Mouse (Mus musculus) heart, embryonic 12.5 days (tissue): ENCODE results near the gene Scyl2. TPM values are rescaled to one million over a fixed set of nuclear protein-coding genes. Genes with fewer than 3 reads are reported as not detected.

Experiments
- ATAC-seq: fragments of 200-750 bp; cut with Nextera tagmentation; 2 replicates; pipeline ENCODE4 v1.8.0; 2017; ENCODE audit warnings: moderate TSS enrichment, moderate library complexity; ENCODE audit not compliant: insufficient number of reproducible peaks, low FRiP score
- H3K27ac ChIP-seq: fragments of 300-500 bp; sonication (generic); 2 replicates; pipeline ENCODE4 v1.5.1; 2016; ENCODE audit warnings: mild to moderate bottlenecking, moderate library complexity; ENCODE audit not compliant: poor library complexity, severe bottlenecking
- H3K27me3 ChIP-seq: fragments of 300-500 bp; sonication (generic); replicated peaks from 2 replicates; pipeline ENCODE4 v1.6.1; 2016; ENCODE audit warnings: mild to moderate bottlenecking, moderate library complexity
- H3K36me3 ChIP-seq: fragments of 300-500 bp; sonication (generic); 2 replicates; pipeline ENCODE4 v1.6.1; 2016; ENCODE audit warnings: mild to moderate bottlenecking, moderate library complexity
- H3K4me1 ChIP-seq: fragments of 300-500 bp; sonication (generic); replicated peaks from 2 replicates; pipeline ENCODE4 v1.6.1; 2016; ENCODE audit warnings: mild to moderate bottlenecking
- H3K4me2 ChIP-seq: fragments of 300-500 bp; sonication (generic); 2 replicates; pipeline ENCODE4 v1.6.1; 2016; ENCODE audit warnings: mild to moderate bottlenecking, moderate library complexity
- H3K4me3 ChIP-seq: fragments of 300-500 bp; sonication (generic); 2 replicates; pipeline ENCODE4 v1.5.1; 2016; ENCODE audit warnings: mild to moderate bottlenecking
- H3K9ac ChIP-seq: fragments of 300-500 bp; sonication (generic); 2 replicates; pipeline ENCODE4 v1.6.1; 2016; ENCODE audit warnings: mild to moderate bottlenecking, moderate library complexity
- H3K9me3 ChIP-seq: fragments of 300-500 bp; sonication (generic); replicated peaks from 2 replicates; pipeline ENCODE4 v1.6.1; 2016; ENCODE audit warnings: mild to moderate bottlenecking, moderate library complexity
- WGBS: fragments of 180-500 bp; shearing (Covaris S2); methylation state at CpG from one replicate; pipeline ENCODE4 v1.1.7; 2016; 5-methylcytosine and 5-hydroxymethylcytosine counted together
- polyA plus RNA-seq: library from polyadenylated mRNA; unstranded; fragments of >200 nt; fragmentation: Nextera tagmentation; extraction: Ambion mirVana; gene quantifications from 2 replicates; pipeline ENCODE4 v1.2.1, GENCODE M21; 2016

The Scyl2 gene
- polyA plus RNA-seq, result 7.1 TPM in 2 replicates

GRCm38 (mm10) chr10:89686139-89686808 lies at the start of gene Scyl2:
Scyl2 (minus strand) TSS chr10:89686285.
- Histone ChIP-seq H3K9ac (peak within 1 kb of the TSS; percentile 98), H3K4me2 (peak within 1 kb of the TSS; percentile 84), H3K27me3 (no peaks in the 10 kb centered on the region), H3K36me3 (0 out of 2 replicates have a peak, but pooled peaks cover 5% of the 10 kb centered on the region), H3K9me3 (no peaks in the 10 kb centered on the region), H3K27ac (peak within 1 kb of the TSS; percentile 44; the same call in 1 of the 2 replicates), H3K4me3 (peak within 1 kb of the TSS; percentile 99), H3K4me1 (peaks cover 15% of the 10 kb centered on the region)
- peak; percentile 99 for ATAC-seq
- WGBS, result 5% methylated on average over 31 of the region's 31 CpGs

- Histone ChIP-seq H3K27ac (no peak within 1 kb of the TSS), H3K4me2 (peak within 1 kb of the TSS; percentile 78), H3K4me3 (peak within 1 kb of the TSS; percentile 63), H3K36me3 (peaks cover under 1% of the 10 kb centered on the region; the same call in 1 of the 2 replicates), H3K4me1 (peaks cover 15% of the 10 kb centered on the region), H3K9ac (peak within 1 kb of the TSS; percentile 64), H3K9me3 (no peaks in the 10 kb centered on the region), H3K27me3 (no peaks in the 10 kb centered on the region)
- peak; percentile 97 for ATAC-seq
- WGBS, result under 1% methylated on average over 49 of the region's 49 CpGs
Measured at GRCm38 (mm10) chr10:89732001-89732794, 46.1 kb upstream of the Scyl2 start, which contains the start of gene Actr6. Actr6 (minus strand) TSS chr10:89732295.

GRCm38 (mm10) chr10:89731341-89731740 lies 45.3 kb upstream of the Scyl2 start:
- no peaks in the 10 kb centered on the region for H3K27me3 ChIP-seq
- no peak for ATAC-seq
- 16% methylated on average over 5 of the region's 5 CpGs for WGBS
- H3K36me3 ChIP-seq, result peaks cover 5% of the 10 kb centered on the region
- H3K27ac ChIP-seq, result no peak overlapping the region
- H3K4me3 ChIP-seq, result peak overlapping the region; percentile 63
- no peaks in the 10 kb centered on the region for H3K9me3 ChIP-seq
- H3K9ac ChIP-seq, result peak overlapping the region; percentile 63
- H3K4me1 ChIP-seq, result peaks cover 15% of the 10 kb centered on the region
- H3K4me2 ChIP-seq, result peak overlapping the region; percentile 78

GRCm38 (mm10) chr10:89730386-89730785 lies 44.3 kb upstream of the Scyl2 start:
- Histone ChIP-seq H3K4me2 (no peak overlapping the region), H3K27ac (no peak overlapping the region), H3K9ac (no peak overlapping the region), H3K27me3 (no peaks in the 10 kb centered on the region), H3K4me1 (peaks cover 15% of the 10 kb centered on the region), H3K9me3 (no peaks in the 10 kb centered on the region), H3K4me3 (no peak overlapping the region), H3K36me3 (peaks cover 13% of the 10 kb centered on the region)
- ATAC-seq, result no peak
- WGBS, result 78% methylated on average over 6 of the region's 6 CpGs

GRCm38 (mm10) chr10:89722247-89723195 lies 36.4 kb upstream of the Scyl2 start:
- WGBS, result 88% methylated on average over 14 of the region's 14 CpGs
- Histone ChIP-seq H3K27ac (no peak overlapping the region), H3K9ac (no peak overlapping the region), H3K27me3 (no peaks in the 10 kb centered on the region), H3K4me2 (no peak overlapping the region), H3K4me3 (no peak overlapping the region), H3K36me3 (peaks cover 52% of the 10 kb centered on the region), H3K4me1 (no peaks in the 10 kb centered on the region), H3K9me3 (no peaks in the 10 kb centered on the region)
- no peak for ATAC-seq

- Histone ChIP-seq H3K4me3 (no peak overlapping the region), H3K9ac (no peak overlapping the region), H3K9me3 (no peaks in the 10 kb centered on the region), H3K27ac (no peak overlapping the region), H3K4me1 (no peaks in the 10 kb centered on the region), H3K27me3 (no peaks in the 10 kb centered on the region), H3K4me2 (no peak overlapping the region), H3K36me3 (peaks cover 48% of the 10 kb centered on the region)
- 77% methylated on average over 3 of the region's 3 CpGs for whole genome bisulfite sequencing
- no peak for ATAC-seq
Measured at GRCm38 (mm10) chr10:89720796-89721195, 34.7 kb upstream of the Scyl2 start.

- H3K4me2 ChIP-seq, result no peak overlapping the region
- no peaks in the 10 kb centered on the region for H3K27me3 ChIP-seq
- H3K36me3 ChIP-seq, result peaks cover 48% of the 10 kb centered on the region
- no peak overlapping the region for H3K27ac ChIP-seq
- H3K4me1 ChIP-seq, result no peaks in the 10 kb centered on the region
- no peak overlapping the region for H3K4me3 ChIP-seq
- H3K9me3 ChIP-seq, result no peaks in the 10 kb centered on the region
- H3K9ac ChIP-seq, result no peak overlapping the region
- no peak for ATAC-seq
Measured at GRCm38 (mm10) chr10:89720252-89720651, 34.2 kb upstream of the Scyl2 start.

- Histone ChIP-seq H3K4me2 (no peak overlapping the region), H3K4me1 (no peaks in the 10 kb centered on the region), H3K27me3 (no peaks in the 10 kb centered on the region), H3K9me3 (peaks cover 5% of the 10 kb centered on the region; the same call in 1 of the 2 replicates), H3K27ac (no peak overlapping the region), H3K36me3 (peaks cover 56% of the 10 kb centered on the region), H3K4me3 (no peak overlapping the region), H3K9ac (no peak overlapping the region)
- ATAC-seq, result no peak
- WGBS, result 88% methylated on average over 10 of the region's 10 CpGs
Measured at GRCm38 (mm10) chr10:89714910-89715309, 28.8 kb upstream of the Scyl2 start.

- Histone ChIP-seq H3K9me3 (peaks cover 5% of the 10 kb centered on the region; the same call in 1 of the 2 replicates), H3K4me3 (peak overlapping the region; percentile 23), H3K9ac (no peak overlapping the region), H3K4me2 (peak overlapping the region; percentile 58), H3K4me1 (no peaks in the 10 kb centered on the region), H3K27ac (no peak overlapping the region), H3K36me3 (peaks cover 24% of the 10 kb centered on the region), H3K27me3 (no peaks in the 10 kb centered on the region)
- no peak for ATAC-seq
- WGBS, result 29% methylated on average over 10 of the region's 10 CpGs
Measured at GRCm38 (mm10) chr10:89708720-89709119, 22.6 kb upstream of the Scyl2 start.

- ATAC-seq, result no peak
- Histone ChIP-seq H3K9ac (no peak overlapping the region), H3K27ac (no peak overlapping the region), H3K36me3 (peaks cover 14% of the 10 kb centered on the region), H3K4me3 (no peak overlapping the region), H3K4me2 (no peak overlapping the region), H3K27me3 (no peaks in the 10 kb centered on the region), H3K9me3 (peaks cover 5% of the 10 kb centered on the region; the same call in 1 of the 2 replicates), H3K4me1 (no peaks in the 10 kb centered on the region)
- WGBS, result 74% methylated on average over 3 of the region's 3 CpGs
Measured at GRCm38 (mm10) chr10:89707397-89707796, 21.3 kb upstream of the Scyl2 start.
